8 mouse cellular contexts compared by ENCODE assay signal in the genomic region with DNA sequence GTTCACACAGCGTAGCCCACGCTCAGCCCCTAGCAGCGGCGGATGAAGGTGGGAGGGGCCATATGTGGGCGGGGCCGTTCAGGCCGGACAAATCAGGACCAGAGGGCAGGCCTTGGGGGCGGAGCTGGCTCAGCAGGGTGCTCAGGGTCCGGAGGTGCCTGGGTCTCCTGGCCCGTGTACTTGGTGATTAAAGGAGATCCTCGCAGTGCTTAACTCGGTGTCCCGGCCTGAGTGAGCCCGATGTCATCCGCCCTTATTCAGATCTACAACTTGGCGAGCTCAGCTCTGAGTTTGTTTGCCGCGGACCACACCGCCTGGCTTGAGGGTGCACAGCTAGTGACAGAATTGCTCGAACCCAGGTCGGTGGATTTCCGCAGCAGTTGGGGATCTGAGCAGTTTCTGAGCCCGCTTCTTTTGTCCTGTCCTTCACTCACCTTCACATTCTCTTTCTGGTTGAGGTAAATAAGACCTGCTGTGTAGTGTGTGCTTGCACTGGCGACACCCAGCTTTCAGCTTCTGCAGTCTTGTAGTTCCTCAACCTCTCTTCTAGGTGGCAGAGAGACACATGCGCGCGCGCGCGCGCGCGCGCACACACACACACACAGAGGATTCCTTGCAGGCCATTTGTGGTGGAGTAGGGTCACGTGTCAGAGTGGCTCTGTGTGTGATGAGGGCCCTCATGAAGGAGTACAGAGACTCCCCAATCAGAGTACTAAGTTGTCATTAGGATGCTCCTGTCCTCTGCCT.
DNase-seq lines count a peak whose midpoint lies in the region; ATAC-seq and TF ChIP-seq lines count a peak whose summit lies in the region.

No protein-coding gene starts in this region.

- peak overlapping the region; percentile 42 to 62 (median 45) for H3K4me3 ChIP-seq in CH12.LX (replicated peaks in 1 of 3; ENCODE audit: low read depth in 2 of 3, low read length in 2 of 3, poor library complexity in 1 of 3)
- H3K4me3 ChIP-seq in embryonic facial prominence, embryonic 13.5 days = peak overlapping the region; percentile 47
- H3K4me3 ChIP-seq in heart, embryonic 14.5 days (ENCODE audit: control insufficient read depth in 1 of 2, insufficient read depth in 1 of 2, low read depth in 1 of 2, low read length in 2 of 2) = peak overlapping the region; percentile 46 to 65
- peak overlapping the region; percentile 35 for H3K4me3 ChIP-seq in kidney, postnatal 0 days (replicated peaks; ENCODE audit: low read depth, low read length)
- peak overlapping the region; percentile 35 for H3K4me3 ChIP-seq in lung, postnatal 0 days (ENCODE audit: low read depth, low read length)

- H3K79me2 ChIP-seq in CH12.LX (replicated peaks; ENCODE audit: control insufficient read depth, extremely low read depth, insufficient read depth, poor library complexity, severe bottlenecking) = no peaks in the 10 kb centered on the region

- H3K4me1 ChIP-seq in CH12.LX (ENCODE audit: control insufficient read depth in 1 of 2, insufficient read depth in 2 of 2) = peaks cover 6 to 24% of the 10 kb centered on the region in 2 experiments; a peak in 3 of 4 replicates
- H3K4me1 ChIP-seq in embryonic facial prominence, embryonic 13.5 days = peaks cover 31% of the 10 kb centered on the region
- peaks cover 11 to 14% of the 10 kb centered on the region in 2 experiments; a peak in 3 of 4 replicates for H3K4me1 ChIP-seq in heart, embryonic 14.5 days (ENCODE audit: control insufficient read depth in 2 of 2, insufficient read depth in 2 of 2, low read length in 2 of 2)
- H3K4me1 ChIP-seq in kidney, postnatal 0 days (replicated peaks; ENCODE audit: insufficient read depth, low read length) = peaks cover 15% of the 10 kb centered on the region
- peaks cover 6% of the 10 kb centered on the region for H3K4me1 ChIP-seq in lung, postnatal 0 days (ENCODE audit: insufficient read depth, low read depth, low read length)

- H3K27ac ChIP-seq in CH12.LX (ENCODE audit: insufficient read depth, low read depth) = no peak overlapping the region
- no peak overlapping the region for H3K27ac ChIP-seq in embryonic facial prominence, embryonic 13.5 days
- no peak overlapping the region for H3K27ac ChIP-seq in heart, embryonic 14.5 days (replicated peaks in 1 of 2; ENCODE audit: control insufficient read depth in 1 of 2, insufficient read depth in 1 of 2, low read depth in 2 of 2, low read length in 2 of 2)
- H3K27ac ChIP-seq in kidney, postnatal 0 days = no peak overlapping the region
- no peak overlapping the region for H3K27ac ChIP-seq in lung, postnatal 0 days (ENCODE audit: low read length)

- WGBS in embryonic facial prominence, embryonic 13.5 days = 6% methylated on average over 35 of the region's 35 CpGs
- 12% methylated on average over 35 of the region's 35 CpGs for whole genome bisulfite sequencing in heart, embryonic 14.5 days
- 11% methylated on average over 35 of the region's 35 CpGs for WGBS in kidney, postnatal 0 days
- WGBS in lung, postnatal 0 days = 6% methylated on average over 35 of the region's 35 CpGs

- TF ChIP-seq RAD21 in CH12.LX (IDR thresholded peaks at IDR 0.05; ENCODE audit: low read depth, low read length) = no peak

- no peak for TF ChIP-seq EP300 in CH12.LX (IDR thresholded peaks at IDR 0.05; ENCODE audit: low read length)
- no peak for TF ChIP-seq EP300 in lung, postnatal 0 days (IDR thresholded peaks at IDR 0.05)

- in situ Hi-C loops in CH12.LX (cut with MboI; ENCODE audit: low pct_ligation_motif_present, low pct_unique_long_range_greater_than_20kb, low sequenced_read_pairs) = no loop called here

- peak; percentile 73 for ATAC-seq in embryonic facial prominence, embryonic 13.5 days (ENCODE audit: insufficient number of reproducible peaks, insufficient read depth, low FRiP score, low TSS enrichment, low read depth)
- ATAC-seq in heart, embryonic 14.5 days (ENCODE audit: insufficient number of reproducible peaks, insufficient read depth, low FRiP score, low read depth) = peak; percentile 75; the same call in 1 of the 2 replicates
- ATAC-seq in kidney, postnatal 0 days (replicated peaks; ENCODE audit: low FRiP score, low read depth) = peak; percentile 89
- peak; percentile 87 for ATAC-seq in lung, postnatal 0 days

- H3K4me2 ChIP-seq in CH12.LX (ENCODE audit: insufficient read depth, low read depth, poor library complexity, severe bottlenecking) = peak overlapping the region; percentile 35
- H3K4me2 ChIP-seq in embryonic facial prominence, embryonic 13.5 days = peak overlapping the region; percentile 75
- H3K4me2 ChIP-seq in heart, embryonic 14.5 days (ENCODE audit: low read length) = peak overlapping the region; percentile 87
- peak overlapping the region; percentile 72 for H3K4me2 ChIP-seq in kidney, postnatal 0 days (ENCODE audit: low read length)
- H3K4me2 ChIP-seq in lung, postnatal 0 days (replicated peaks; ENCODE audit: low read depth, low read length) = peak overlapping the region; percentile 66

- DNase-seq in CH12.LX (ENCODE audit: extremely low read depth) = peak; percentile 89
- peak; percentile 36 to 53 for DNase-seq in adrenal gland, postnatal 4 days (ENCODE audit: low spot score in 2 of 2)
- peak; percentile 89 for DNase-seq in kidney, postnatal 0 days (ENCODE audit: low spot score)
- peak; percentile 60 for DNase-seq in lung, postnatal 0 days (ENCODE audit: low spot score)
- DNase-seq in ovary, postnatal 36 days (ENCODE audit: low spot score) = peak; percentile 80
- DNase-seq in urinary bladder, postnatal 36 days (ENCODE audit: low spot score in 2 of 2) = peak; percentile 51 to 71

- TF ChIP-seq POLR2A in CH12.LX (IDR thresholded peaks at IDR 0.05; ENCODE audit: low read depth, low read length) = no peak

- dilution Hi-C loops in CH12.LX (cut with MboI; ENCODE audit: extremely low pct_ligation_motif_present, extremely low pct_unique_long_range_greater_than_20kb, low sequenced_read_pairs) = no loop called here

- no peaks in the 10 kb centered on the region for H3K27me3 ChIP-seq in CH12.LX (replicated peaks)
- H3K27me3 ChIP-seq in embryonic facial prominence, embryonic 13.5 days = peaks cover 29% of the 10 kb centered on the region
- H3K27me3 ChIP-seq in heart, embryonic 14.5 days (ENCODE audit: control insufficient read depth, insufficient read depth, low read length) = peaks cover 29% of the 10 kb centered on the region
- H3K27me3 ChIP-seq in kidney, postnatal 0 days (ENCODE audit: insufficient read depth, low read length) = peaks cover 8% of the 10 kb centered on the region; the same call in 1 of the 2 replicates
- H3K27me3 ChIP-seq in lung, postnatal 0 days (replicated peaks; ENCODE audit: insufficient read depth, low read length) = 0 out of 2 replicates have a peak, but pooled peaks cover 12% of the 10 kb centered on the region

- H3K9ac ChIP-seq in CH12.LX (ENCODE audit: insufficient read depth, low read depth) = no peak overlapping the region
- H3K9ac ChIP-seq in embryonic facial prominence, embryonic 13.5 days = peak overlapping the region; percentile 56; the same call in 1 of the 2 replicates
- H3K9ac ChIP-seq in heart, embryonic 14.5 days (ENCODE audit: low read length) = peak overlapping the region; percentile 54; the same call in 1 of the 2 replicates
- no peak overlapping the region for H3K9ac ChIP-seq in kidney, postnatal 0 days (ENCODE audit: low read depth, low read length)
- H3K9ac ChIP-seq in lung, postnatal 0 days (replicated peaks; ENCODE audit: low read depth) = no peak overlapping the region

- H3K36me3 ChIP-seq in CH12.LX (replicated peaks in 1 of 2; ENCODE audit: control insufficient read depth in 1 of 2, insufficient read depth in 1 of 2, low read length in 1 of 2) = no peaks in the 10 kb centered on the region
- H3K36me3 ChIP-seq in embryonic facial prominence, embryonic 13.5 days = no peaks in the 10 kb centered on the region
- no peaks in the 10 kb centered on the region for H3K36me3 ChIP-seq in heart, embryonic 14.5 days (ENCODE audit: control insufficient read depth, insufficient read depth, low read length)
- H3K36me3 ChIP-seq in kidney, postnatal 0 days (ENCODE audit: insufficient read depth, low read length) = no peaks in the 10 kb centered on the region
- no peaks in the 10 kb centered on the region for H3K36me3 ChIP-seq in lung, postnatal 0 days (ENCODE audit: insufficient read depth, low read length)

- peak in 1 of 2 experiments; percentile 28; a peak in 2 of 4 replicates for TF ChIP-seq CTCF in CH12.LX (conservative IDR thresholded peaks at IDR 0.05 in 1 of 2, IDR thresholded peaks at IDR 0.05 in 1 of 2; ENCODE audit: low read depth in 2 of 2, low read length in 2 of 2)
- TF ChIP-seq CTCF in kidney, postnatal 0 days (IDR thresholded peaks at IDR 0.05; ENCODE audit: low read depth) = no peak
- no peak for TF ChIP-seq CTCF in lung, postnatal 0 days (IDR thresholded peaks at IDR 0.05)

- H3K9me3 ChIP-seq in CH12.LX (replicated peaks; ENCODE audit: low read length) = peaks cover 4% of the 10 kb centered on the region
- no peaks in the 10 kb centered on the region for H3K9me3 ChIP-seq in embryonic facial prominence, embryonic 13.5 days
- H3K9me3 ChIP-seq in heart, embryonic 14.5 days (ENCODE audit: control insufficient read depth, low read length) = no peaks in the 10 kb centered on the region
- no peaks in the 10 kb centered on the region for H3K9me3 ChIP-seq in kidney, postnatal 0 days (replicated peaks; ENCODE audit: low read length)
- no peaks in the 10 kb centered on the region for H3K9me3 ChIP-seq in lung, postnatal 0 days (ENCODE audit: low read length)

TF ChIP-seq in CH12.LX, 34 proteins besides CTCF, POLR2A, EP300 and RAD21 (continues in another document):
- no peak for TF ChIP-seq MEF2A (IDR thresholded peaks at IDR 0.05; ENCODE audit: borderline replicate concordance, low read depth, low read length)
- TF ChIP-seq ETS1 (conservative IDR thresholded peaks at IDR 0.05; ENCODE audit: low read depth, low read length) = no peak
- no peak for TF ChIP-seq ZC3H11A (IDR thresholded peaks at IDR 0.05; ENCODE audit: low read depth, low read length)
- TF ChIP-seq RCOR1 (conservative IDR thresholded peaks at IDR 0.05; ENCODE audit: low read depth, low read length) = no peak
- no peak for TF ChIP-seq SMC3 (IDR thresholded peaks at IDR 0.05; ENCODE audit: low read depth, low read length)
- peak; percentile 13; the same call in 1 of the 2 replicates for TF ChIP-seq MXI1 (IDR thresholded peaks at IDR 0.05; ENCODE audit: low read depth, low read length)
- no peak for TF ChIP-seq CHD2 (IDR thresholded peaks at IDR 0.05; ENCODE audit: low read length)
- no peak for TF ChIP-seq ELF1 (IDR thresholded peaks at IDR 0.05; ENCODE audit: low read depth, low read length)
- TF ChIP-seq JUND (conservative IDR thresholded peaks at IDR 0.05; ENCODE audit: low read depth, low read length) = no peak
- no peak; the same call in 1 of the 2 replicates for TF ChIP-seq SIN3A (IDR thresholded peaks at IDR 0.05; ENCODE audit: low read length)
- TF ChIP-seq MYC (IDR thresholded peaks at IDR 0.05; ENCODE audit: low read depth, low read length) = 0 out of 2 replicates have a peak, but pooled peaks have one; percentile 39
- no peak for TF ChIP-seq ZMIZ1 (IDR thresholded peaks at IDR 0.05; ENCODE audit: low read depth, low read length)
- no peak for TF ChIP-seq GABPA (IDR thresholded peaks at IDR 0.05; ENCODE audit: insufficient replicate concordance, low read depth, low read length)
- TF ChIP-seq TBP (conservative IDR thresholded peaks at IDR 0.05; ENCODE audit: low read depth, low read length) = no peak

Comparison
In these comparisons a context has a peak if more than half of its experiments do, and no peak if none do; other contexts are left out.
1. H3K4me2 ChIP-seq: peak in every context shown above with its lines; median percentile 87 in heart, embryonic 14.5 days; 75 in embryonic facial prominence, embryonic 13.5 days; 72 in kidney, postnatal 0 days; 66 in lung, postnatal 0 days; 35 in CH12.LX.
2. H3K9ac ChIP-seq: peak in embryonic facial prominence, embryonic 13.5 days (single experiment) and heart, embryonic 14.5 days (single experiment); none in CH12.LX (single experiment), kidney, postnatal 0 days (single experiment) and lung, postnatal 0 days (single experiment).
3. Peak in every context shown above with its lines, with median percentiles within 50 percentile points of each other: DNase-seq, H3K4me3 ChIP-seq and ATAC-seq.